In genomic region chr9:20746017-20746660, GRCm38 (mm10) we compare ENCODE assay signal across 8 mouse cellular contexts. TPM values are rescaled to one million over a fixed set of nuclear protein-coding genes. Genes with fewer than 3 reads are reported as not detected.
DNase-seq lines count a peak whose midpoint lies in the region; ATAC-seq and TF ChIP-seq lines count a peak whose summit lies in the region.

Olfm2 (minus strand) TSS chr9:20746349.

- intact Hi-C loops in heart, postnatal 25 days (cut with DNase I), result loop anchor here (10.0 kb wide), 1 partner anchor 281 kb away; the partner anchor contains the start of gene Zfp26

- TF ChIP-seq EP300 in heart, postnatal 0 days (IDR thresholded peaks at IDR 0.05; ENCODE audit: low read depth), result no peak

- TF ChIP-seq CTCF in heart, postnatal 0 days (IDR thresholded peaks at IDR 0.05; ENCODE audit: low read depth), result no peak

- no peak within 1 kb of the TSS for H3K27ac ChIP-seq in heart, postnatal 0 days (ENCODE audit: low read depth)
- H3K27ac ChIP-seq in forebrain, embryonic 14.5 days (ENCODE audit: low read depth, low read length), result no peak within 1 kb of the TSS; the same call in 1 of the 2 replicates
- peak within 1 kb of the TSS; percentile 56 for H3K27ac ChIP-seq in limb, embryonic 10.5 days
- peak within 1 kb of the TSS; percentile 65 for H3K27ac ChIP-seq in neural tube, embryonic 15.5 days (replicated peaks)

- 2% methylated on average over 34 of the region's 50 CpGs for whole genome bisulfite sequencing in heart, postnatal 0 days
- 1% methylated on average over 26 of the region's 50 CpGs for WGBS in forebrain, embryonic 14.5 days
- under 1% methylated on average over 41 of the region's 50 CpGs for WGBS in limb, embryonic 10.5 days
- WGBS in neural tube, embryonic 15.5 days, result under 1% methylated on average over 33 of the region's 50 CpGs

- ATAC-seq in heart, postnatal 0 days (ENCODE audit: insufficient read depth, low read depth), result peak; percentile 11
- ATAC-seq in forebrain, embryonic 14.5 days, result peak; percentile 68
- ATAC-seq in neural tube, embryonic 15.5 days (ENCODE audit: low FRiP score), result peak; percentile 75

- H3K36me3 ChIP-seq in heart, postnatal 0 days (replicated peaks; ENCODE audit: control insufficient read depth, insufficient read depth, low read length), result no peaks in the 10 kb centered on the region
- no peaks in the 10 kb centered on the region for H3K36me3 ChIP-seq in forebrain, embryonic 14.5 days (ENCODE audit: control insufficient read depth, insufficient read depth, low read length)
- no peaks in the 10 kb centered on the region for H3K36me3 ChIP-seq in limb, embryonic 10.5 days
- no peaks in the 10 kb centered on the region; the same call in 1 of the 2 replicates for H3K36me3 ChIP-seq in neural tube, embryonic 15.5 days

- peak within 1 kb of the TSS; percentile 29 for H3K4me3 ChIP-seq in heart, postnatal 0 days (ENCODE audit: low read depth, low read length)
- peak within 1 kb of the TSS; percentile 60 for H3K4me3 ChIP-seq in forebrain, embryonic 14.5 days (ENCODE audit: low read depth, low read length)
- H3K4me3 ChIP-seq in limb, embryonic 10.5 days, result peak within 1 kb of the TSS; percentile 58
- peak within 1 kb of the TSS; percentile 71 for H3K4me3 ChIP-seq in neural tube, embryonic 15.5 days (replicated peaks)

- H3K4me2 ChIP-seq in heart, postnatal 0 days (ENCODE audit: low read depth, low read length), result peak within 1 kb of the TSS; percentile 62
- H3K4me2 ChIP-seq in forebrain, embryonic 14.5 days (ENCODE audit: low read length), result peak within 1 kb of the TSS; percentile 77
- H3K4me2 ChIP-seq in neural tube, embryonic 15.5 days, result peak within 1 kb of the TSS; percentile 73

- no peak within 1 kb of the TSS for H3K9ac ChIP-seq in heart, postnatal 0 days (replicated peaks; ENCODE audit: low read depth, low read length)
- peak within 1 kb of the TSS; percentile 82 for H3K9ac ChIP-seq in forebrain, embryonic 14.5 days (ENCODE audit: low read length)
- peak within 1 kb of the TSS; percentile 77 for H3K9ac ChIP-seq in neural tube, embryonic 15.5 days (replicated peaks)

- peaks cover 58% of the 10 kb centered on the region for H3K27me3 ChIP-seq in heart, postnatal 0 days (ENCODE audit: control insufficient read depth, insufficient read depth, low read length)
- peaks cover 16% of the 10 kb centered on the region for H3K27me3 ChIP-seq in forebrain, embryonic 14.5 days (replicated peaks; ENCODE audit: control insufficient read depth, insufficient read depth, low read length)
- H3K27me3 ChIP-seq in limb, embryonic 10.5 days (ENCODE audit: low read depth, poor library complexity, severe bottlenecking), result peaks cover 74% of the 10 kb centered on the region
- H3K27me3 ChIP-seq in neural tube, embryonic 15.5 days (replicated peaks), result no peaks in the 10 kb centered on the region

- H3K9me3 ChIP-seq in heart, postnatal 0 days (replicated peaks; ENCODE audit: control insufficient read depth, low read length), result no peaks in the 10 kb centered on the region
- no peaks in the 10 kb centered on the region for H3K9me3 ChIP-seq in forebrain, embryonic 14.5 days (replicated peaks; ENCODE audit: control insufficient read depth, low read length)
- H3K9me3 ChIP-seq in limb, embryonic 10.5 days (replicated peaks), result no peaks in the 10 kb centered on the region
- no peaks in the 10 kb centered on the region for H3K9me3 ChIP-seq in neural tube, embryonic 15.5 days (replicated peaks)

- H3K4me1 ChIP-seq in heart, postnatal 0 days (ENCODE audit: control insufficient read depth, insufficient read depth), result no peaks in the 10 kb centered on the region
- H3K4me1 ChIP-seq in forebrain, embryonic 14.5 days (ENCODE audit: control insufficient read depth, insufficient read depth, low read length), result peaks cover 5% of the 10 kb centered on the region
- H3K4me1 ChIP-seq in limb, embryonic 10.5 days, result peaks cover 16% of the 10 kb centered on the region
- peaks cover 27% of the 10 kb centered on the region for H3K4me1 ChIP-seq in neural tube, embryonic 15.5 days

- no peak for DNase-seq in heart, postnatal 0 days (ENCODE audit: low spot score)
- no peak for DNase-seq in heart, postnatal 25 days (ENCODE audit: low spot score)
- peak; percentile 50 for DNase-seq in Muller cell, postnatal 12 days (ENCODE audit: inconsistent ontology term)
- peak; percentile 67 for DNase-seq in forebrain, embryonic 14.5 days (ENCODE audit: low spot score)
- DNase-seq in limb, embryonic 10.5 days (ENCODE audit: low spot score), result peak; percentile 72
- no peak for DNase-seq in frontal cortex, postnatal 14 days (ENCODE audit: low spot score in 2 of 2)
- no peak for DNase-seq in spleen, adult 18-20 months

RNA-seq across cellular contexts. Expression of gene Olfm2, which starts in this region (rescaled TPM):
- total RNA-seq in heart, postnatal 0 days (2014; rRNA removed; ENCODE audit: low replicate concordance), result 3.1 TPM in 1 of 2 replicates, not detected in the other
- polyA plus RNA-seq in heart, postnatal 0 days (2015; fragmentation: Nextera tagmentation; extraction: Ambion mirVana), result 0.20 and 0.34 TPM in 2 replicates
- total RNA-seq in heart, postnatal 25 days (2021), result under 1 TPM in 1 of 2 experiments, not detected in 1; 0.18 TPM
- polyA plus RNA-seq in forebrain, embryonic 14.5 days (2014; fragmentation: Nextera tagmentation; extraction: Ambion mirVana), result 88.7 and 113 TPM in 2 replicates
- 1.5 and 3.2 TPM in 2 replicates for polyA plus RNA-seq in limb, embryonic 10.5 days (2016; fragmentation: Nextera tagmentation; extraction: Ambion mirVana)
- polyA plus RNA-seq in neural tube, embryonic 15.5 days (2015; fragmentation: Nextera tagmentation; extraction: Ambion mirVana), result 190 and 224 TPM in 2 replicates

Comparison
In these comparisons a context has a peak if more than half of its experiments do, and no peak if none do; other contexts are left out.
1. RNA of gene Olfm2 (polyA plus RNA-seq): 190 to 224 TPM in neural tube, embryonic 15.5 days and 88.7 to 113 TPM in forebrain, embryonic 14.5 days; 1.5 to 3.2 TPM in limb, embryonic 10.5 days and 0.20 to 0.34 TPM in heart, postnatal 0 days; every median in the first group is over 10 times any median in the second.
2. ATAC-seq: peak in every context shown above with its lines; median percentile 75 in neural tube, embryonic 15.5 days; 68 in forebrain, embryonic 14.5 days; 11 in heart, postnatal 0 days.
3. DNase-seq: peak in Muller cell, postnatal 12 days (single experiment), forebrain, embryonic 14.5 days (single experiment) and limb, embryonic 10.5 days (single experiment); none in heart, postnatal 0 days (single experiment), heart, postnatal 25 days (single experiment), frontal cortex, postnatal 14 days (0 of 2) and spleen, adult 18-20 months (0 of 2).
4. H3K27ac ChIP-seq: peak in limb, embryonic 10.5 days (single experiment) and neural tube, embryonic 15.5 days (single experiment); none in heart, postnatal 0 days (single experiment) and forebrain, embryonic 14.5 days (single experiment).
5. Peak in every context shown above with its lines, with median percentiles within 50 percentile points of each other: H3K4me2 ChIP-seq and H3K4me3 ChIP-seq.